ENCODE assay signal across 8 mouse cellular contexts in the genomic region with DNA sequence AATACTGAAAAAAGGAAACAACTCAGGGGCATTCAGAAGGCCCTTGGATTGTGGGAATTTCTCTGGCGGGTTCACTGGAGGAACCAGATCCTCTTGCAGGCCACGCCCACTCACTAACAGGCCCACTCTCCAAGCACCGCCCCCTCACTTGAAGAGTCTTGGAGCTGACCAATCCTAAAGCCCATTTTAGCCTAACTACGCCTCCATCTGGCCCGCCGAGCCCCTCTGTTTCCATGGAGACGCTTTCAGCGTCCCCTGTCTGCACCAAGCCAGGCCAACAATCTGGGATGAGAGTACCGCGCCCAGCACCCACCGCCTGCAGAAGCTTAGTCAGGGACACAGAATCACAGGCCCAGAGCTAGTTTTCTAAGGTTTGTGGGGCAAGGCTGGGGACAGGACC. TPM values are rescaled to one million over a fixed set of nuclear protein-coding genes. Genes with fewer than 3 reads are reported as not detected.
DNase-seq lines count a peak whose midpoint lies in the region; ATAC-seq lines count a peak whose summit lies in the region.

A gene (plus strand): TSS at position 224 of the 400 bp plus-strand sequence.

- no peaks in the 10 kb centered on the region for H3K4me1 ChIP-seq in heart, embryonic 12.5 days (replicated peaks)
- H3K4me1 ChIP-seq in forebrain, embryonic 13.5 days = peaks cover 11% of the 10 kb centered on the region
- H3K4me1 ChIP-seq in intestine, embryonic 16.5 days (ENCODE audit: control insufficient read depth, insufficient read depth, low read length) = peaks cover 2% of the 10 kb centered on the region; the same call in 1 of the 2 replicates
- H3K4me1 ChIP-seq in limb, embryonic 12.5 days (replicated peaks) = peaks cover 10% of the 10 kb centered on the region
- H3K4me1 ChIP-seq in midbrain, embryonic 16.5 days (ENCODE audit: control insufficient read depth, insufficient read depth, low read length) = peaks cover 7% of the 10 kb centered on the region; the same call in 1 of the 2 replicates

- no peaks in the 10 kb centered on the region for H3K36me3 ChIP-seq in heart, embryonic 12.5 days
- H3K36me3 ChIP-seq in forebrain, embryonic 13.5 days (ENCODE audit: poor library complexity, severe bottlenecking) = no peaks in the 10 kb centered on the region
- no peaks in the 10 kb centered on the region for H3K36me3 ChIP-seq in intestine, embryonic 16.5 days (ENCODE audit: control insufficient read depth, insufficient read depth, low read length)
- no peaks in the 10 kb centered on the region for H3K36me3 ChIP-seq in limb, embryonic 12.5 days
- no peaks in the 10 kb centered on the region for H3K36me3 ChIP-seq in midbrain, embryonic 16.5 days (ENCODE audit: control insufficient read depth, insufficient read depth, low read length)

- 0 out of 2 replicates have a peak within 1 kb of the TSS, but pooled peaks have one; percentile 3 for H3K4me3 ChIP-seq in heart, embryonic 12.5 days
- no peak within 1 kb of the TSS for H3K4me3 ChIP-seq in forebrain, embryonic 13.5 days
- no peak within 1 kb of the TSS for H3K4me3 ChIP-seq in intestine, embryonic 16.5 days (ENCODE audit: low read length)
- H3K4me3 ChIP-seq in limb, embryonic 12.5 days (replicated peaks) = no peak within 1 kb of the TSS
- no peak within 1 kb of the TSS for H3K4me3 ChIP-seq in midbrain, embryonic 16.5 days (ENCODE audit: low read depth, low read length)

- H3K9me3 ChIP-seq in heart, embryonic 12.5 days (replicated peaks) = no peaks in the 10 kb centered on the region
- H3K9me3 ChIP-seq in forebrain, embryonic 13.5 days (replicated peaks) = no peaks in the 10 kb centered on the region
- no peaks in the 10 kb centered on the region for H3K9me3 ChIP-seq in intestine, embryonic 16.5 days (ENCODE audit: control insufficient read depth, low read length)
- H3K9me3 ChIP-seq in limb, embryonic 12.5 days = no peaks in the 10 kb centered on the region
- no peaks in the 10 kb centered on the region for H3K9me3 ChIP-seq in midbrain, embryonic 16.5 days (replicated peaks; ENCODE audit: control insufficient read depth, low read length, poor library complexity, severe bottlenecking)

- H3K27ac ChIP-seq in heart, embryonic 12.5 days (ENCODE audit: poor library complexity, severe bottlenecking) = no peak within 1 kb of the TSS
- H3K27ac ChIP-seq in forebrain, embryonic 13.5 days = no peak within 1 kb of the TSS
- H3K27ac ChIP-seq in intestine, embryonic 16.5 days (ENCODE audit: low read length) = no peak within 1 kb of the TSS
- H3K27ac ChIP-seq in limb, embryonic 12.5 days = no peak within 1 kb of the TSS
- no peak within 1 kb of the TSS for H3K27ac ChIP-seq in midbrain, embryonic 16.5 days (ENCODE audit: low read length)

- ATAC-seq in heart, embryonic 12.5 days (ENCODE audit: insufficient number of reproducible peaks, low FRiP score) = peak; percentile 77
- ATAC-seq in forebrain, embryonic 13.5 days = peak; percentile 97
- peak; percentile 87 for ATAC-seq in intestine, embryonic 16.5 days
- peak; percentile 95 for ATAC-seq in limb, embryonic 12.5 days (ENCODE audit: insufficient number of reproducible peaks, insufficient read depth, low FRiP score, low TSS enrichment, low read depth)
- peak; percentile 90 for ATAC-seq in midbrain, embryonic 16.5 days

- peak within 1 kb of the TSS; percentile 36 for H3K4me2 ChIP-seq in heart, embryonic 12.5 days
- peak within 1 kb of the TSS; percentile 40 for H3K4me2 ChIP-seq in forebrain, embryonic 13.5 days
- H3K4me2 ChIP-seq in intestine, embryonic 16.5 days (ENCODE audit: low read depth, low read length) = peak within 1 kb of the TSS; percentile 35; the same call in 1 of the 2 replicates
- peak within 1 kb of the TSS; percentile 51 for H3K4me2 ChIP-seq in limb, embryonic 12.5 days
- H3K4me2 ChIP-seq in midbrain, embryonic 16.5 days (ENCODE audit: low read length) = peak within 1 kb of the TSS; percentile 28

- WGBS in heart, embryonic 12.5 days = under 1% methylated on average over 11 of the region's 11 CpGs
- 0% methylated on average over 11 of the region's 11 CpGs for WGBS in forebrain, embryonic 13.5 days
- WGBS in intestine, embryonic 16.5 days = 2% methylated on average over 11 of the region's 11 CpGs
- WGBS in limb, embryonic 12.5 days = under 1% methylated on average over 11 of the region's 11 CpGs
- WGBS in midbrain, embryonic 16.5 days = under 1% methylated on average over 11 of the region's 11 CpGs

- H3K9ac ChIP-seq in heart, embryonic 12.5 days = no peak within 1 kb of the TSS
- H3K9ac ChIP-seq in forebrain, embryonic 13.5 days = no peak within 1 kb of the TSS
- H3K9ac ChIP-seq in intestine, embryonic 16.5 days (ENCODE audit: low read depth, low read length) = no peak within 1 kb of the TSS
- H3K9ac ChIP-seq in limb, embryonic 12.5 days (replicated peaks) = no peak within 1 kb of the TSS
- H3K9ac ChIP-seq in midbrain, embryonic 16.5 days (ENCODE audit: low read depth, low read length) = no peak within 1 kb of the TSS

- DNase-seq in heart, adult 9 months (ENCODE audit: low spot score in 2 of 2) = no peak
- DNase-seq in spleen, postnatal 14 days (ENCODE audit: low spot score in 2 of 2) = no peak
- DNase-seq in spleen, adult 18-20 months = no peak

- no peaks in the 10 kb centered on the region for H3K27me3 ChIP-seq in heart, embryonic 12.5 days (replicated peaks)
- no peaks in the 10 kb centered on the region for H3K27me3 ChIP-seq in forebrain, embryonic 13.5 days
- H3K27me3 ChIP-seq in intestine, embryonic 16.5 days (replicated peaks; ENCODE audit: control insufficient read depth, insufficient read depth, low read length) = no peaks in the 10 kb centered on the region
- H3K27me3 ChIP-seq in limb, embryonic 12.5 days = no peaks in the 10 kb centered on the region
- no peaks in the 10 kb centered on the region for H3K27me3 ChIP-seq in midbrain, embryonic 16.5 days (ENCODE audit: control insufficient read depth, insufficient read depth, low read depth, low read length)

RNA-seq across cellular contexts. Expression of the gene that starts here (rescaled TPM):
- polyA plus RNA-seq in heart, embryonic 12.5 days (2016; fragmentation: Nextera tagmentation; extraction: Ambion mirVana) = not detected in 2 replicates
- polyA plus RNA-seq in forebrain, embryonic 13.5 days (2015; fragmentation: Nextera tagmentation; extraction: Ambion mirVana) = 0.50 and 0.55 TPM in 2 replicates
- polyA plus RNA-seq in intestine, embryonic 16.5 days (2015; fragmentation: Nextera tagmentation; extraction: Ambion mirVana) = not detected in 2 replicates
- not detected in 2 replicates for polyA plus RNA-seq in limb, embryonic 12.5 days (2016; fragmentation: Nextera tagmentation; extraction: Ambion mirVana)
- 1.2 and 1.8 TPM in 2 replicates for polyA plus RNA-seq in midbrain, embryonic 16.5 days (2015; fragmentation: Nextera tagmentation; extraction: Ambion mirVana)

Comparison
In these comparisons a context has a peak if more than half of its experiments do, and no peak if none do; other contexts are left out.
1. Peak in ATAC-seq, H3K4me3 ChIP-seq and H3K4me2 ChIP-seq in heart, embryonic 12.5 days; RNA of the gene not detected or under 1 TPM.
2. Peak in ATAC-seq and H3K4me2 ChIP-seq in forebrain, embryonic 13.5 days; RNA of the gene not detected or under 1 TPM.
3. Peak in ATAC-seq and H3K4me2 ChIP-seq in intestine, embryonic 16.5 days; RNA of the gene not detected or under 1 TPM.
4. Peak in ATAC-seq and H3K4me2 ChIP-seq in limb, embryonic 12.5 days; RNA of the gene not detected or under 1 TPM.